Mouse (Mus musculus) stomach, postnatal 0 days (tissue): ENCODE measurements around the gene Map3k3.

Source experiments
- CTCF ChIP-seq: IDR thresholded peaks from 2 replicates; pipeline ENCODE4 v1.5.1; 2016; ENCODE audit warnings: antibody characterized with exemption, low read depth, mild to moderate bottlenecking, moderate library complexity
- EP300 ChIP-seq: optimal IDR thresholded peaks from 2 replicates; pipeline ENCODE3; 2016; ENCODE audit warnings: antibody characterized with exemption

DNA sequence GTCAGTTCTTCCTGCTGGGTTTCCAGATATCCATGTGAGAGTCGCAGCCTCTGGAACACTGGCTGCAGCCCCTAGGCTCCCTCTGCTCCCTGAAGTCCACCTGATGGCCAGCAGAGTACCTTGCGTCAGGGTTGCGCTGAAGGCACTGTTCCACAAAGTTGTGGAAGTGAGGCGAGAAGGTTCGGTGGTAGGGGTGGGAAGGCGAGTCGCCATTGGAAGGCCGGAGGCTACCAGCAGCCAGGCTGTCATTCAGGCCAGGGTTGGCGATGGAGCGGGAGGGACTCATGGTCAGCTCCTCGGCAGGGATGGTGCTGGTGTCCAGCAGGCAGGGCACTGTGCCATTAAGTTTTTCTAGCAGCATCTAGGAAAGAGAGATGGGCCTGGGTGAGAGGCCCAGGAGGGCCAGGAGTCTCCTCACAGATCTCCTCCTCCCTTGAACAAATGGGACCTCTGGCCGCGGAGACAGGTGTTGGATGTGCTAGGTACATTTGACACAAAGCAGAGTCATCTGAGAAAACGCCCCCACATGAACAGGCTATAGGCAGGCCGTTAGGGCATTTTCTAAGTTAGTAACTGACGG, 80.3 kb downstream of the Map3k3 start:
- no peak for TF ChIP-seq CTCF
- no peak for TF ChIP-seq EP300
